Mouse (Mus musculus) limb, embryonic 12.5 days (tissue): Measurements from ENCODE around the gene Fcnb. TPM values are rescaled to one million over a fixed set of nuclear protein-coding genes. Genes with fewer than 3 reads are reported as not detected.

Experiments
- ATAC-seq: fragments of 200-750 bp; cut with Nextera tagmentation; 2 replicates; pipeline ENCODE4 v1.8.0; 2017; ENCODE audit warnings: low read depth, moderate TSS enrichment; ENCODE audit not compliant: insufficient number of reproducible peaks, insufficient read depth, low FRiP score, low TSS enrichment
- H3K27ac ChIP-seq: fragments of 300-500 bp; sonication (generic); 2 replicates; pipeline ENCODE4 v1.5.1; 2016; ENCODE audit warnings: mild to moderate bottlenecking, moderate library complexity
- H3K27me3 ChIP-seq: fragments of 300-500 bp; sonication (generic); 2 replicates; pipeline ENCODE4 v1.6.1; 2016; ENCODE audit warnings: mild to moderate bottlenecking, moderate library complexity
- H3K36me3 ChIP-seq: fragments of 300-500 bp; sonication (generic); 2 replicates; pipeline ENCODE4 v1.6.1; 2016; ENCODE audit warnings: mild to moderate bottlenecking, moderate library complexity
- H3K4me1 ChIP-seq: fragments of 300-500 bp; sonication (generic); replicated peaks from 2 replicates; pipeline ENCODE4 v1.6.1; 2016
- H3K4me2 ChIP-seq: fragments of 300-500 bp; sonication (generic); 2 replicates; pipeline ENCODE4 v1.6.1; 2016; ENCODE audit warnings: mild to moderate bottlenecking, moderate library complexity
- H3K4me3 ChIP-seq: fragments of 300-500 bp; sonication (generic); replicated peaks from 2 replicates; pipeline ENCODE4 v1.5.1; 2016; ENCODE audit warnings: mild to moderate bottlenecking
- H3K9ac ChIP-seq: fragments of 300-500 bp; sonication (generic); replicated peaks from 2 replicates; pipeline ENCODE4 v1.6.1; 2016; ENCODE audit warnings: mild to moderate bottlenecking, moderate library complexity
- H3K9me3 ChIP-seq: fragments of 300-500 bp; sonication (generic); 2 replicates; pipeline ENCODE4 v1.6.1; 2016; ENCODE audit warnings: mild to moderate bottlenecking, moderate library complexity
- WGBS: fragments of 180-500 bp; shearing (Covaris S2); methylation state at CpG from one replicate; pipeline ENCODE4 v1.1.7; 2016; 5-methylcytosine and 5-hydroxymethylcytosine counted together
- polyA plus RNA-seq: library from polyadenylated mRNA; unstranded; fragments of >200 nt; fragmentation: Nextera tagmentation; extraction: Ambion mirVana; gene quantifications from 2 replicates; pipeline ENCODE4 v1.2.1, GENCODE M21; 2016

Fcnb gene
- polyA plus RNA-seq, 1 experiment from 2014 or later, result not detected

DNA sequence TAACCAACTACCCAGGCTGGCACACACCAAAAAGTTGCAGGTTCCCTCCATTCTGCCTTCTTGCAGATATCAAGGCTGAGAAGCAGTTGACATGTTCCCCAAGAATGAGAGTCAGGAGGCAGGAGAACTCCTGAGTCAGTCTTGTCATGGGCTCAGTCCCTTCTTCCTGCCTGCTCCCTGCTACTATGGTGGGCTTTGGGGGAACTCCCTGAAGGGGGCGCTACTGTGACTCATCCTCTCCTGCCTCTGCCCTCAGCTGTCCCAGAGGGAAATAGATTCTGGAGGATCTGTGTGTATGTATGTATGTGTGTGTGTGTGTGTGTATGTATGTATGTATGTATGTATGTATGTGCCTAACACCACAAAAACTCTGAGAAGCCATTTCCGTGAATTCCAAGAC is 19.0 kb upstream of the Fcnb start:
- Histone ChIP-seq H3K4me3 (no peak overlapping the region), H3K36me3 (no peaks in the 10 kb centered on the region), H3K9ac (no peak overlapping the region), H3K4me1 (peaks cover 6% of the 10 kb centered on the region), H3K27ac (no peak overlapping the region), H3K27me3 (peaks cover 13% of the 10 kb centered on the region), H3K9me3 (no peaks in the 10 kb centered on the region), H3K4me2 (no peak overlapping the region)
- ATAC-seq, result no peak
- 60% methylated on average over 2 of the region's 2 CpGs for WGBS

DNA sequence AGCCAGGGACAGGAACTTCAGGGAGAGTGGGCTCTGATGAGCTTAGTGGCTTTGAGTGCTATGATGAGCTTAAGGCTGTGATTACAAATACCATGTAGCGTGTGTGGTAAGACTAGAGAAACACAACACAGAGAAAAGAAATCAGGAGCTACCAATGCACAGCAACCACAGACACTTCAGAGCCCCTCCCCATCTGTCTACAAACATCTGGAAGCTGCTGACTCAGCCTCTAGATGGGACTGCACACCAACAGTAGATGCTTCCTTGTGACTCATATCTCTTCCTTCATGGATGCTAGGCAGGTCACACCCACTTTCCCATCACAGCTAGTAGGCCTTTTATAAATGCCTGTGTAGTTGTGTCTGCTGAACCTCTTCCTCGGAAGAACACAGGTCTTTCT is 17.2 kb upstream of the Fcnb start:
- WGBS, result 89% methylated on average over 2 of the region's 2 CpGs
- peaks cover 21% of the 10 kb centered on the region for H3K27me3 ChIP-seq
- no peak overlapping the region for H3K4me2 ChIP-seq
- H3K4me3 ChIP-seq, result no peak overlapping the region
- peaks cover 10% of the 10 kb centered on the region for H3K4me1 ChIP-seq
- ATAC-seq, result no peak
- no peak overlapping the region for H3K9ac ChIP-seq
- H3K27ac ChIP-seq, result no peak overlapping the region
- no peaks in the 10 kb centered on the region for H3K36me3 ChIP-seq
- H3K9me3 ChIP-seq, result no peaks in the 10 kb centered on the region

DNA sequence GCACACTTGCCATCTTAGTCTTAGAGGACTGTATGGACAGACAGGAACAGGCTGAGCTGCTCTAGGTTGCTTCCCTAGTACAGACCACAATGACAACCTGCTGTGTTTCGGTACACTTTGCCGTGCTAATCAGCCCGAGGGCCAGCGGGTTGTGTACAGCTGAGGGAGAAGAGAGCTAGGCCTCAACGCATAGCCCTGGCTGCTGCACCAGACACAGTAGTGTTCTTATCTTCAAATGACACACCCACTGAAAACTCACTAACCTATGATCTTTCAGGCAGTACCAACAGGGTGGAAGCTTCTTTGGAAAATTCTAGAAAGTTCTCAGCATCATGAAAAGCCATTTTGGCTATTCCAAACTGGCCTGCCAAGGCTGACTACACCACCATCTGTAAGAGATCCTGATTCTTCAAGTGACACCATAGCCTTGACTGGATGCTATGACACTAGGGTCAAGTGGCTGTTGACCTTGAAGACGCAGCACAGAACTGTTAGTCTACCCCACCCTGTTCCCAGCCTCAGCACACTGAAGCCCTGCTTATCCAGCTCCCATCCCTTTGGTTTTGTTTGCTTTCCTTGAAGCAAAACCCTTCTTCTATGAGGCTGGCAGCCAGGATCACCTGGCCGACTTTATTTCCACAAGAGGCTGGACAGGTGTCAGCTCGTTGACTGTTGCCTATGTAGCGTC is 16.3 kb upstream of the Fcnb start:
- no peak for ATAC-seq
- no peaks in the 10 kb centered on the region for H3K9me3 ChIP-seq
- peaks cover 10% of the 10 kb centered on the region for H3K4me1 ChIP-seq
- no peaks in the 10 kb centered on the region for H3K36me3 ChIP-seq
- H3K9ac ChIP-seq, result no peak overlapping the region
- WGBS, result 82% methylated on average over 9 of the region's 9 CpGs
- H3K4me3 ChIP-seq, result no peak overlapping the region
- H3K4me2 ChIP-seq, result no peak overlapping the region
- H3K27ac ChIP-seq, result no peak overlapping the region
- peaks cover 21% of the 10 kb centered on the region for H3K27me3 ChIP-seq

DNA sequence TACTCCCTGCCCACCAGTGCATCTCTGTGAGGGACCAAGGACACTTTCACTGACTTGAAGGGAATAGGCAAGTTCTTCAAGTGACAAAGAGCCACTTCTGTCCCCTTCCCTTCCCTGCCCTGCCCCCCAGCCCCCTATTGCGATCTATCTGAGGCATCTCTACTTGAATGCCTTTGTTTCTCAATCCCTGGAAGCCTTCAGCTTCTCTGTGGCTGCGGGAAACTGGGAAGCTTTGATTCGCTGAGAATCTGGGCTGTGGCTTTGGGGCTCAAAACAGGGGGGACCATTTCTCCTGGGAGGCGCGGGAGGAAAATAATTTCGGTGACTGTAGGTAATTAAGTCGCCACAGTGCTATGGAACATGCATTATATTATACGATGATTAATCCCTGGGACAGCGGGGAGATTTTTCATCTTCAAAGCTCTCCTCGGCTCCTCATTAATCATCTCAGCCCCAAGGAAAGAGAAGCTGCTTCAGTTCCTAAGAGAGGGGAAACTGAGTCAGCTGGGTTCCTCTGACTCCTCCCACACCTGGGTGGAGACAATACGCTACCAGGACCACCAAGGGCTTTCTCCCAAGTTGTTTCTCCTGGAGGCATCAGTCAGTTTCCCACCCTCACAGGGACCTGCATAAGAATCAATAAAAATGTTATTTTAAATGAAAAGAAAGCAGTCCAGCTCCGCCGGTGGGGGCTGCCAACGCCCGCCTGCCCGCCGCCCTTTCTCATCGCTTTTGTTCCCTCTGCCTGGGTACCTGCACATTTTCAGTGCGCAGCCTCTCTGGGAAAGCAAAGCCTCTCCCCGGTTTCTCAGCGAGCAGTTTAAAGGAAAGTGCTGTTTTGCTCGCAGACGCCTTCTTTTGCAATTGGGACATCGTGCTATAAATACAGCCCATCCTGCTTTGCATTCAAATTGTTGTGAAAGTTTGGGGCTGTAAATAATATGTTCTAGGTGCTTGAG is 14.1 kb upstream of the Fcnb start:
- peak overlapping the region; percentile 57 for H3K4me2 ChIP-seq
- H3K9ac ChIP-seq, result peak overlapping the region; percentile 40
- peaks cover 21% of the 10 kb centered on the region for H3K27me3 ChIP-seq
- H3K36me3 ChIP-seq, result no peaks in the 10 kb centered on the region
- peak overlapping the region; percentile 30 for H3K4me3 ChIP-seq
- H3K4me1 ChIP-seq, result peaks cover 10% of the 10 kb centered on the region
- H3K27ac ChIP-seq, result no peak overlapping the region
- ATAC-seq, result no peak
- H3K9me3 ChIP-seq, result no peaks in the 10 kb centered on the region
- 5% methylated on average over 24 of the region's 24 CpGs for whole genome bisulfite sequencing

DNA sequence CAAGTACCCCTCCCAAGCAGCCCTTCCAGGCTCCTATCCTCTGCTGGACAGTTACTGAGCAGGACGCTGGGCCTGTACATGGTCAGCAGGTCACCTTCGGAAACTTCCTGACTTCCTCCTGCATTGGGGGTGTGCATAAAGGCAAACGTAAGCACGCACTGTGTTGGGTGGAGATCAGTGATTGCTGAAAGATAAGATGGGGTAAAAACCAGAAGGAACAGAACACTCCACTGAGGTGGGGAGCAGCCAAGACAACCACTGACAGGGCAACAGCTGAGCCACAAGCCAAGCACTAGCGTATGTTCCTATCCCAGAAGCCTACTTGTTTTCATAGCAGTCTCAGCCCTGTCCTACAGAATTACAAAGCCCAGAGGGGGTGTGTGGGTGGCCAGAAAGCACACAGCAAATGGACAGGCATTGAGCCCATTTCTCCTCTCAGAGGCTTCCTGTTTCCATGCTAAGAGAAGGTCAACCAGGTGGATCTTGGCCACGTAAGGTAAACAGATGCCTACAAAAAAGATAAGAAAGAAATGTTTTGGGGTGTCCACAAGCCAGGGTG is 12.1 kb upstream of the Fcnb start:
- H3K4me2 ChIP-seq, result no peak overlapping the region
- peaks cover 21% of the 10 kb centered on the region for H3K27me3 ChIP-seq
- H3K36me3 ChIP-seq, result no peaks in the 10 kb centered on the region
- no peak overlapping the region for H3K9ac ChIP-seq
- ATAC-seq, result no peak
- H3K4me1 ChIP-seq, result peaks cover 10% of the 10 kb centered on the region
- no peak overlapping the region for H3K27ac ChIP-seq
- no peaks in the 10 kb centered on the region for H3K9me3 ChIP-seq
- 92% methylated on average over 6 of the region's 6 CpGs for WGBS
- H3K4me3 ChIP-seq, result no peak overlapping the region

DNA sequence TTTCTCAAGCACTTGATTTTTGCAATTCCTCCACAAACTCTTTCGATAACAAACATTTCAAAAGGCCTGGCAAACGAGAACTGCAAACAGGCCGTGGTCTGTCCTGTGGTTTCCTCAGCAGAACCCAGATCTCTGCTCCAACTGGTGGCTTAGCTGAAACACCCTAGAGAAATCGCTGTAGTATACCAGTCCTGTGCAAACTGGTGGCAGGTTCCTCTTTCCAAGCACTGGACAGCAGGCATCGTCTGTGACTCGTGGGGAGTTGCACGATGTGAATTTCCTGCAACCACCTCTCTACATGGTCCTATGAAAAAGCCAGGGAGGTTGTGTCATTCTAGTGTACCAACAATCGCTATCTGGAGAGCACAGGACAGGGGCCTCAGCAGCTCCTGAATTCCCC is 7.4 kb upstream of the Fcnb start:
- 88% methylated on average over 8 of the region's 8 CpGs for WGBS
- Histone ChIP-seq H3K27me3 (0 out of 2 replicates have a peak, but pooled peaks cover 2% of the 10 kb centered on the region), H3K36me3 (no peaks in the 10 kb centered on the region), H3K9me3 (no peaks in the 10 kb centered on the region), H3K27ac (no peak overlapping the region), H3K4me1 (peaks cover 7% of the 10 kb centered on the region; the same call in 1 of the 2 replicates), H3K4me3 (no peak overlapping the region), H3K9ac (no peak overlapping the region), H3K4me2 (no peak overlapping the region)
- ATAC-seq, result no peak

DNA sequence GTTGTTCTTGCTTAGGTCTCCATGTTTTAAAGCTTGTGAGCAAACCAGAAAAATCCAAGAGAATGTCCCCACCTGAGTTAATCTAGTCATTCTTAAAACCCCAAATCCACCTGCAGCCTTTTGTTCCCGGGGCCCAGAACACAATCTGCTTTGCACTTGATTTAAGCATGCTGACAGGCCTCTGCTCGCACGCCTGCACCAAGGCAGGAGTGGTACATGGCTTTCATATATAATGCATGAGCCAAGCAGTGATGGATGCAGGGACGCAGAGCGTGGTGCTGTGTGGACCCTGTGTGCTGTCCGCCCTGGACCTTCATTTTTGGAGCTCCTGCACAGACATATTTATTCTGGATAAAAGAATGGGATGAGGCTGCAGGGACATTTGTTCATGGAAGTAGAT is 6.4 kb upstream of the Fcnb start:
- H3K4me3 ChIP-seq, result no peak overlapping the region
- H3K36me3 ChIP-seq, result no peaks in the 10 kb centered on the region
- H3K27ac ChIP-seq, result no peak overlapping the region
- H3K9me3 ChIP-seq, result no peaks in the 10 kb centered on the region
- 73% methylated on average over 6 of the region's 6 CpGs for WGBS
- no peak overlapping the region for H3K9ac ChIP-seq
- no peak overlapping the region for H3K4me2 ChIP-seq
- 0 out of 2 replicates have a peak, but pooled peaks cover 2% of the 10 kb centered on the region for H3K27me3 ChIP-seq
- ATAC-seq, result no peak
- peaks cover 7% of the 10 kb centered on the region; the same call in 1 of the 2 replicates for H3K4me1 ChIP-seq

DNA sequence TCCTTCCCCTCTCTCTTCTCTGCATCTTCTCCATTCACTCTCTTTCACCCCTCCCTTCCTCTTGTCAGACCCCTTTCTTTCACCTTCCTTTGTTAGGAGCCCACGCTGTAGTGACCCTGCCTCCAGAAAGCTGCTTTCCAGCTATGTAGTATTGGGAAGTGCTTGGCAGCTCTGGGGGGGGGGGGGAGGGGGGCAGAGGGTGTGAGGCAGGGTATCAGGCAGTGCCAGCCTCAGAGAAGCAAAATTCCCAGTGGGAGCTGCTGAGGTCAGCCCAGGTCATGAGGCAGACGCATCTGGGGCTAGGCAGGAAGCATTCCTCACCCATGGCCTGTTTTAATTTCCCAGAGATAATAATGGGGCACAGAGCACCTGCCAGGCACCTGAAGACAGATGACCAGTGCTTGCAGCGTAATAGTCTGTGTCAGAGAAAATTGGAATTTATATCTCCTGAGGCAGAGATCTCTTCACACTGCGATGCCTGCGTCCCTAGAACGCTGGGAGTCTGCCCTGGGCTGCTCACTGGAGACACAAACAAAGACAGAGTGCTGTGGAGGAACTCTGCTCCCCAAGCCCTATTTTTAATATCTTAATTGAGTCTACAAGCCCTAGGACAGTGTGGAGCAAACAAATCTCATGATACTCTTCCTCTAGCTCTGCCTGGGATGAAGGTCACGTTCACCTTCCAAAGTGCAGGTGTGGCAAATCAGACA is 5.8 kb upstream of the Fcnb start:
- Histone ChIP-seq H3K9me3 (no peaks in the 10 kb centered on the region), H3K9ac (no peak overlapping the region), H3K27ac (no peak overlapping the region), H3K4me1 (peaks cover 7% of the 10 kb centered on the region; the same call in 1 of the 2 replicates), H3K36me3 (no peaks in the 10 kb centered on the region), H3K4me3 (no peak overlapping the region), H3K4me2 (no peak overlapping the region), H3K27me3 (0 out of 2 replicates have a peak, but pooled peaks cover 2% of the 10 kb centered on the region)
- no peak for ATAC-seq
- WGBS, result 63% methylated on average over 7 of the region's 7 CpGs

DNA sequence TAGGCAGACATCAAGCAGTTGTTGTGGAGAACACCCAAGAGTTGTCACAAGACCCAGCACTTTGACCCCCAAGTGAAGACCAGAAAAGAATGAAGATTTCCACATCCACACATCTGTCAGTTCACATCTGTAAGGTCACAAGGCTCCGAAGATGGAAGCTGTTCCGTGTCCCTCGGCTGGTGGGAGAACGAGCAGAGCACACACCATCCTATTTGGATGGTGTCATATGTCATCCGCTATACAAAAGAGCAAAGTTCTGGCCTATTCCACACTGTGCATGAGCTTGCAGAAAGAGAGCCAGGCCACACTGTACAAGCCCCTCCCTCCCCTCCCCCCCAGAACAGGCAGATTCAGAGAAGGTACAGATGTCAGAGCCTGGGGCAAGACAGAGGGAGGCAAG is 4.4 kb upstream of the Fcnb start:
- Histone ChIP-seq H3K36me3 (no peaks in the 10 kb centered on the region), H3K9ac (no peak overlapping the region), H3K4me2 (no peak overlapping the region), H3K4me1 (peaks cover 7% of the 10 kb centered on the region; the same call in 1 of the 2 replicates), H3K27me3 (0 out of 2 replicates have a peak, but pooled peaks cover 2% of the 10 kb centered on the region), H3K27ac (no peak overlapping the region), H3K9me3 (no peaks in the 10 kb centered on the region), H3K4me3 (no peak overlapping the region)
- ATAC-seq, result 0 out of 2 replicates have a peak, but pooled peaks have one; percentile 47
- 60% methylated on average over 5 of the region's 5 CpGs for WGBS

DNA sequence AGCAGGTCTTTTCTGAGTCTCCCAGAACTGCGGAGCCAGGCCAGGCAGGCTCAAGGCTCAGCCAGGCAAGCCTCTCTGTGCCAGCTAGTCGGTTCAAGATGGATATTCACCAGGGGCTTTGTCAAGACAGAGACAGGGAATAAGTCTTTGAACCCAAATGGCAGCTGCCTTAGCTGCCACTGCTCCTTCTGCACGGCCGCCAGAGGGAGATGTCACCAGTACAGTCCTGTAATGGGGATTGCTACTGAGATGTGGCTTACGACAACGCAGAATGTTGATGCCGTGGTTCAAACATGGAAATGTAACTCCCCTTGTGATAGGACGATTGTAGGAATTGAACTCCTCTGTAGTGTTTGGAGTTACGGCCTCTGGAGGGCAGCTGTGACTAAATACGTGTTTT is 1.4 kb upstream of the Fcnb start:
- 79% methylated on average over 10 of the region's 10 CpGs for WGBS
- H3K4me1 ChIP-seq, result peaks cover 7% of the 10 kb centered on the region; the same call in 1 of the 2 replicates
- no peak overlapping the region for H3K27ac ChIP-seq
- no peak overlapping the region for H3K4me3 ChIP-seq
- no peak overlapping the region for H3K4me2 ChIP-seq
- no peaks in the 10 kb centered on the region for H3K9me3 ChIP-seq
- H3K36me3 ChIP-seq, result no peaks in the 10 kb centered on the region
- H3K27me3 ChIP-seq, result no peaks in the 10 kb centered on the region
- H3K9ac ChIP-seq, result no peak overlapping the region
- ATAC-seq, result no peak
